Mouse (Mus musculus): ENCODE results near the gene Fgf12.

Fgf12 gene

DNA sequence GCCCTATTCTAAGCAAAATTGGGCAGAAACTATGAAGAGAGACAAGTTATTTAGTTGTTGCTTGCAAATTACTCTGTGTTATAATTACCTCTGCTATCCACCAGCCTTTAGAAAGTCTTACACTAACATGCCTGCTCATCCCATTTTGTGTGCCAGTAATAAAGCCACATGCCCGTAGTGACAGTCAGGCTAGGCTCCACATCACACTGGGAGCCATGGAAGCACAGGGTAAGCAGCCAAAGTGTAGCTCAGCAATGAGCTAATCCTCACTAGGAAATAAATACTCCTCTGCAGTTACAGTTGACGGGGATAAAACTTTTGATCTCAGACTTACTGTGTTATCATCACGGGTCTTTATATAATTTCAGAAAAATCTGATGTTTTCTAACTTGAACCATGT is 298.0 kb downstream of the Fgf12 start:
- DNase-seq = no peak

DNA sequence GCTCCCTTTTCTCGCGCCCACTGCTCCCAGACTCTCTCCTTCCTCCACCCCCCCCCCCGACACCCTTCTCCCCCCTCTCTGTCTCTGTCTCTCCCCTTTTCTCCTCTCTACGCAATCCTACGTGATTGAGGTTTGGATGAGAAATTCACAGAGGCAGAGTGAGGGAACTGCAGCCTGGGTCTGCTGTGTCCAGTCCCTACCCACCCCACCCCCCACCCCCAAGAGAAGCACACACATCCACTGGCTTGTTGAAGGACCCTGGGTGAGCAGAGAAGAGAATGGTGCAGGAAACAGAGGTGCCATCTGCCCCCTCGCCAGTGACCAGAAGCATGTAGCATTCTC is 305.8 kb downstream of the Fgf12 start:
- DNase-seq = no peak

DNA sequence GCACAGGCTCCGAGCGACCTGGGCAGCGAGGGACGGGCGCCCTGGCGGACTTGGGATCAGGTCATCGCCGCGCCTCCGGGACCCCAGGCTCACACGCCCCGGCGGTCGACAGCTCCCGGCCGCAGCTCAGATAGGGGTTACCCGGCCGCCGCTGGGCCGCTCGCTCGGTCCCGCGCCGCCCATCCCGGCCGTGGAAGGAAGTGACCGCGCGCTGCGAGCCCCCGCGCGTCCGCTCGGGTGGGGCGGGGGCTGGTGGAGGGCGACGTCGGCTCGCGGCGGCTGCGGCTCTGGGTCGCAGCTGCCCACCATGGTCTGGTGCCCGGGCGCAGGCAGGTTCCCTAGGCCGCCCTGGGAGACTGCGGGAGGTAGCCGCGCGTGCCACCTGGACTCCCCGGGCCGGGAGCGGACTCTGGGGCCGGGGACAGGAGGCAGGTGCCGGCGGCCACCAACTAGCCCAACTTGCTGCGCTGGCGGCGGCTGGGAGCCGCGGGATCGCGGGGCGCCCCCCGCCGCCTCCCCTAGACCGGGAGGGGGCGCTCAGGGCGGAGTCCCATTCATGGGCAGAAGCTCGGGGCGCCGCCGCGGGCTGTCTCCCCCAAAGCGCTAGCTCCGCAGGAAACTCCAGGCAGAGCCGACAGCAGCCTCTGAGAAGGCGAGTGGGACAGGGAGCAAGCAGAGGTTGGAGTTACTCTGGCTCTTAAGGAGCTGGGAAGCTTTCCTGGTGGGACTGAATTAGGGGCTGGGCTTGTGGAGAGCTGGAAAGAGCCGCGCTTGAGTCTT is 306.3 kb downstream of the Fgf12 start:
- DNase-seq = no peak

- DNase-seq = no peak
These were observed 307.0 kb downstream of the Fgf12 start for GRCm38 (mm10) chr16:28445800-28446333.

- no peak for DNase-seq
These were observed 307.7 kb downstream of the Fgf12 start for GRCm38 (mm10) chr16:28444993-28445799.

- DNase-seq = no peak
These were observed 331.3 kb downstream of the Fgf12 start for GRCm38 (mm10) chr16:28421617-28422016.

GRCm38 (mm10) chr16:28419693-28420299 is 333.1 kb downstream of the Fgf12 start:
- DNase-seq = no peak

DNA sequence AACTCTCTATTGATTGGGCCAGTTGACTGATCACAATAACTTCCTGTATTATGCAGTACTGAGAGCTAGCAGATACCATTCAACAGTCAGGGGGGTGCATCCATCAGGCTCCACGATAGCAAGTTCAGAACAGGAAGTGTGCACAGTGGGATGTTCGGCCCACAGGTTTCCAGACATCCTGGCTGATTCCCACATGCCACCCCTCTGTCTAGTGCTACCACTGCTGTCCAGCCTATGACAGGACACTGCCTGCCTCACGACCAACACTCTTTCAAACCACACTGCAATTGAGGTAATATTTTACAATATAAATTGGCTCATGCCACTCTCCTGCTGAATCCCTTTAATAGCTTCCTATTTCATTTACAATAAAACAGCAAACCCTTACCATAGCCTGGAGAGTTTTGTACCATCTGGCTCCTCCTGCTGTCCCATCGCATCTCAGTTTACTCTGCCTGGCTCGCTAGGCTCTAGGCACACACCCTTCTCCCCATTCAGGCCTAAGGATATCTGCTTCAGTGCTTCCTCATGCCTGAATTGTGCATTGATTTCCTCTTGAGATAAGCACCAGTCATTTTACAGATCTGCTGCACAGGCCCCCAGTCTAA is 341.6 kb downstream of the Fgf12 start:
- DNase-seq = no peak

GRCm38 (mm10) chr16:28408294-28408693 is 344.6 kb downstream of the Fgf12 start:
- DNase-seq = no peak

- no peak for DNase-seq
These were observed 345.0 kb downstream of the Fgf12 start for GRCm38 (mm10) chr16:28407892-28408291.

DNA sequence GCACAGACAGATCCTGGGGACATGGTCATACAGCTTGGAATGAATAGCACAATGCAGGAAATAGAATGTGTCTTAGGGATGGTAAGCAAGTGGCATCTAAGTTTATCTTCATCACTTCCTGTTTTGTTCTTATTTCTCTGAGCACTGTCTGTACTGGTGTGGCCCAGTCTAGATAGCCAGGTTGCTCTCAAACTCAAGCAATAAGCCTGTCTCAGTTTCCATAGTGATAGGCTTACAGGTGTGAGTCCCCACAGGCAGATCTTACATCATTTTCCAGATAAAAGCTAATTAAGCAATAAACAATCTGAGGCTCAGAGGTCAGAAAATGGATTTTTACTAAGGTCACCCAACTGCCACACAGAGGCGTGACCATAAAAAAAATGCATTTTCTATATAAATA is 348.7 kb downstream of the Fgf12 start:
- no peak for DNase-seq

DNA sequence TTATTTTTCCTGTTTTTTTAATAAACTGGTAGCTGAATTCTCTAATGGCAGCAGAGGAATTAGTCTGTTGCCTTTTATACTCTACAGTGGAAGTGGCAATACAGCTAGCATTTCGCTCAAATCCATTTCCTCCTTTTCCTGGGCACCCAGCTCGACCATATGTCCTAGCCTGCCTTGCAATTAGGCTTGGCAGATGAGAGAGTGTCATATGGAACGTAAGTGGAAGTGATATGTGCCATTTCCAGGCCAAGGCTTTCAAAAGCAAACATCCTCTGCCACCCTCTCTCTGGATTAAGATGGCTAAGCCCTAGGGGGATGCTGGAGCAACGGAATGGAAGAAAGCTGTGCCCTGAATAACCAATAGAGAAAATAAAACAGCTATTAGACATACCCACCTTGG is 350.2 kb downstream of the Fgf12 start:
- DNase-seq = no peak

DNA sequence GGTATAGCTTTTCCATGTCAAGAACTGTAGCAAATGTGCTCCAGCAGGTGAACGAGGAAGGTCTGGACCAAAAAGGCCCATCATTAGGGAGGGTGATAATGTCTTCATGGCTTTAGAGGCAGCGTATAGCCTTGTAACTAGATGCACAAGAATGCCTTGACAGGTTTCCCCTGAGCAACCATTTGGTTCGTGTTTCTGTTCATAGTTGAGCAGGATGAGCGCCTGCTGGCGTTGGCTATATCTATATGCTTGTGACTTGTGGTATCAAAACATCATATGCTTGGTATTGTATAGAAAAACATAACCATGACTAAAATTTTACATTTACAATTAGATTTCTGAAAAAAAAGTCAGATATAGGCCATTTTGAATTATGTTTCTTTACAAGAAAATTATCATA is 361.6 kb downstream of the Fgf12 start:
- no peak for DNase-seq

- DNase-seq = no peak
These were observed 363.8 kb downstream of the Fgf12 start for GRCm38 (mm10) chr16:28389114-28389513.

GRCm38 (mm10) chr16:28374790-28375189 is 378.1 kb downstream of the Fgf12 start:
- no peak for DNase-seq

- no peak for DNase-seq
These were observed 379.6 kb downstream of the Fgf12 start for GRCm38 (mm10) chr16:28373311-28373710.

- no peak for DNase-seq
These were observed 402.2 kb downstream of the Fgf12 start for GRCm38 (mm10) chr16:28350624-28351023.

DNA sequence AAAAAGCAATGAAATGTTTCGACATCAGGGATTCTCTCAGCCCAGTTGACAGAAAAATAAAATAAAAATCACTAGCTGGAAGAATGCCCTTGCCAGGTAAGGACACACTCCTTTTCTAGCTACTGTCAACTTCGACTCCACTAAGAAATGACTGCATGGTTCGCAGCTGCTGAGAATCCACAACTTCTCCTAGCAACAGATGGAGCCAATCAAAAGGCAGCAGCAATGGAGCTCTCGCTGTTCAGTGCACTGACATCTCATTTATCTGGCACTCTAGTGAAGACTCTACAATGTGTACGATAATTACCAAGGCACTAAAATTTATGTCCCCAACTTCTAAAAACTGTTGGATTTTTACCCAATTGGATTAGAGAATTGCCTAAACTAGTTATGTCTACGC is 407.5 kb downstream of the Fgf12 start:
- no peak for DNase-seq

DNA sequence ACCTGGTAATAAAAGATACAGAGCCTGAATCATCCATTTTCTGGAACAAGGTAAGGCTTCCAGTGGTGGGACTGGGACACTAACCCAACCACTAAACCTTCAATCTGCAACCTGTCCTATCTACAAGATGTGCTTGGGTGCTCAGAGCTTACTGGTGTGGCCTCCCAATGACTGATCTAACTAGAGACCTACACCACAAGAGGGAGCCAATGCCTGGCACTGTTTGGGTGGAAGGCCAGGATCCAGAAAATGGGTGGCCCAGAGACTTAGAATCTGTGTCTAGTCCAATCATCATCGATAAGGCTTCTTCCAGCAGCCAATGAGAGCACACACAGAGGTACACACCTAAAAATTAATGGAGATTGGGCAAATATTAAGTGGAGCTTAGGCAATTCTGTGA is 414.9 kb downstream of the Fgf12 start:
- DNase-seq = no peak

DNA sequence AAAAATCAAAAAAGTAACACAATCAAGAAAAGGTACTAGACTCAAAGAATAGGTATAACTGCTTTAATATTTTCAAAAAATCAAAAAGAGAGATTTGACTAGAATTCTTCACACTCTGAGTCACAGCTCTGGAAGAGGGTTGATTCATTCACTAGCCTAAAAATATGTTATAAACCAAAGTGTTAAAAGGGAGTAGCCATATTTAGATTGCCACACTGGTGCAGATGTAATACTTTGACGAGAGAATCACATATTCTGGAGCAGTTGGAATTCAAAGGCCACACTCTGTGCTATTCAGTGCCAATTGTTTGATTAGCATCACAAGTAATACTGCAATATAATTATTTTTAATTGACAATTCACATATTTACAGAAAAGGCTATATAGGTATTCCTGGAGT is 416.2 kb downstream of the Fgf12 start:
- DNase-seq = no peak

- DNase-seq = no peak
These were observed 417.8 kb downstream of the Fgf12 start for GRCm38 (mm10) chr16:28335025-28335424.

DNA sequence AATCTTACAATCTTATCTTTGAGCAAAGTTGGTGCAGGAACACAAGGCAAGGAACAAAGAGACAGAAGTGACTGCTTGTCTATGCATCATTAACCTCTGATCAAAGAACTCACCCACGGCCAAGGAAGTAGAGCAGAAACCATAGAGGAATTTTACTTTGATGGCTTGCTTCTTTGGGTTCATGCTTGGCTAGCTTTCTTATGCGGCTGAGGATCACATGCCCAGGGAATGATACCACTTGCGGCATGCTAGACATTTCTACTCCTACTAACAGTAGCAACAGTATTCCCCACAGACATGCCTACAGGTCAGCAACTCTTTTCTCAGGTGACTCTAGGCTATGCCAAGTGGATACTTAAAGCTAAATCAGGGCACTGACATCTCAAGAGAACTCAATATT is 429.3 kb downstream of the Fgf12 start:
- no peak for DNase-seq

DNA sequence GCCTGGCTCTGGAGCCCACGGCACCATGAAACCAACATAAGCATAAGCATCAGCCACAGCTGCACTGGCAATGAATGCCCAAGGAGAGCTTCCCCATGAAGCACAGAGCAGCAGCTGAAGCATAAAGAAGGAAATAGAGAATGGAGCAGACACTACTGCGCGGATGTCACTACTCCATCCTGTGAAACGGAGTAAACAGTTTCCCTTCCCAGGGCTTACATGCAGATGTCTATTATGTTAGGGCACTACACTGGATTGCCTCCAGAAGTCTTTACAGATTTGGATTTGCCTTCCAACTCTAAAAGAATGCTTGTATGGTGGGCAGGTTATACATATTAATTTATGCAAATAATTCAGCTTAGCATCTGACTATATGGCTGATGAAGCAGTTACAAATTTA is 441.2 kb downstream of the Fgf12 start:
- no peak for DNase-seq

Data from thymus, postnatal 25 days (tissue).